Mouse (Mus musculus): ENCODE data around the gene Agap1. TPM values are rescaled to one million over a fixed set of nuclear protein-coding genes. Genes with fewer than 3 reads are reported as not detected.

Agap1 gene
- polyA plus RNA-seq, 1 experiment: 145 TPM

DNA sequence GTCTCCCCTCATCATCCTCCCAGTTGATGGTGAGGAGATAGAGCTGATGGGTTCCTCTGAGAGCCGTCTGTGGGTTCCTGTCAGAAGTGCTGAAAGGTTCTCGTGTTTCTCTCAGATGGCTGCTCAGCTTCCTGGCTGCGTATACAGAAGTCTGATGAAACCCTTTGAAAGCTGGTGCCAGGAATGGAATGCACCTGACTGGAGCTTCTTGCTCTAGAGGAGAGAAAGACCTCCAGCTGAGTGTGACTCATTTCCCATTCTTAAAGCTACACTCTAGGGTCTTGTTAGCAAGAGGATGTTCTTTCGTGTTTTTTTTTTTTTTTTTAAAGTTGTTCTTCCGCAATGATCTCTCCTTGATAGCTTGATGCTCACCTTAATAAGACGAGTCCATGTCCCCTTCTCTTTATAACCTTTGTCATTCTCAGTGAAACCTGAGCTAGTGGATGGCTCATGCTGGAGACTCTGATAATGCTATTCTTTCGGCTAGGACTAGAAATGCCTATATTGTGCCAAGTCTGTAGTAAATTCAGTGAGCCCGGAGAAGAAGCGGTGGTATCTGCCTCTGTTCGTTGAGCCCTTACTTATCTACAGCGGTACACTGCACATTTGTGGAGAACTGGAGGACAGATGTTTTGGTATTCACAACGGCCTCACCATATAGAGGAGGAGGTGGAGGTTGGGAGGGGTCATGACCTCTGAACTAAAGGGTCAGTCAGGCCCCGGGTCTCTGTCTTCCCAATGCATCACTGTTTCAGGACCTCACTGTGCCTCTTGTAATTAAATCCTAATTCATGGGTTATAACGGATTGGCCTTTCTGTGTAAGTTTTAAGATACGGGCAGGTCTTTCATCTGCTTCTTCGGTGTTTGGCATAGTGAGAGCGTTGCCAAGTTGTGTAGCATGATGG lies 2.8 kb downstream of the Agap1 start:
- TF ChIP-seq CTCF (IDR thresholded peaks at IDR 0.05; ENCODE audit: borderline replicate concordance, extremely low read depth, insufficient read depth, insufficient read length) (no peak), POLR2A (IDR thresholded peaks at IDR 0.05; ENCODE audit: borderline replicate concordance, extremely low read depth, insufficient read depth, insufficient read length, poor library complexity, severe bottlenecking) (no peak)
- no peak for DNase-seq (ENCODE audit: low read depth)

DNA sequence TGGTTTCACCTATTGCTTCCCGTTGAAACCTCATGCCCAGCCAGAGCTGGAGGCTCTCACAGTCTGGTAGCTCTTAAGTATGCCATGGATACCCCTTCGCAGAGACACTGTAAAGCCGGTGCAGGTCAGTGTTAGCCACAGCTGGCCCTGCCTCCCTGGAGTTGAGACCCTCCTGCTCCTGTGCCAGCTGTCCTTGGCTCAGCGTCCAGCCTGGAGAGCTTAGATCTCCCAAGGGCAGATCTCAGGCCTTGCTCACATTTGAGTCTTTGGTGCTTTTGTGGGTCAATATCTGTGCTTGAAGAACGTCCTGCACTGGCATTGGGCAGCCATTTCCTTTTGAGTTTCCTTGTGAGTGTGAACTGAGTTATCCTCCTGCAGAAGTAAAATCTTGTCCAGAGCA lies 7.3 kb downstream of the Agap1 start:
- no peak for DNase-seq (ENCODE audit: low read depth)
- TF ChIP-seq POLR2A (IDR thresholded peaks at IDR 0.05; ENCODE audit: borderline replicate concordance, extremely low read depth, insufficient read depth, insufficient read length, poor library complexity, severe bottlenecking) (no peak), CTCF (IDR thresholded peaks at IDR 0.05; ENCODE audit: borderline replicate concordance, extremely low read depth, insufficient read depth, insufficient read length) (no peak)

- no peak for TF ChIP-seq CTCF (IDR thresholded peaks at IDR 0.05; ENCODE audit: borderline replicate concordance, extremely low read depth, insufficient read depth, insufficient read length)
- TF ChIP-seq POLR2A (IDR thresholded peaks at IDR 0.05; ENCODE audit: borderline replicate concordance, extremely low read depth, insufficient read depth, insufficient read length, poor library complexity, severe bottlenecking): no peak
- DNase-seq (ENCODE audit: low read depth): no peak
Observed at GRCm38 (mm10) chr1:89463138-89463537, 8.5 kb downstream of the Agap1 start.

- DNase-seq (ENCODE audit: low read depth): peak; percentile 78
- no peak for TF ChIP-seq POLR2A (IDR thresholded peaks at IDR 0.05; ENCODE audit: borderline replicate concordance, extremely low read depth, insufficient read depth, insufficient read length, poor library complexity, severe bottlenecking)
- no peak for TF ChIP-seq CTCF (IDR thresholded peaks at IDR 0.05; ENCODE audit: borderline replicate concordance, extremely low read depth, insufficient read depth, insufficient read length)
Observed at GRCm38 (mm10) chr1:89465417-89466002, 10.9 kb downstream of the Agap1 start.

GRCm38 (mm10) chr1:89467321-89468069 lies 12.9 kb downstream of the Agap1 start:
- peak; percentile 56 for DNase-seq (ENCODE audit: low read depth)

GRCm38 (mm10) chr1:89468141-89468540 lies 13.5 kb downstream of the Agap1 start:
- TF ChIP-seq POLR2A (IDR thresholded peaks at IDR 0.05; ENCODE audit: borderline replicate concordance, extremely low read depth, insufficient read depth, insufficient read length, poor library complexity, severe bottlenecking): no peak
- TF ChIP-seq CTCF (IDR thresholded peaks at IDR 0.05; ENCODE audit: borderline replicate concordance, extremely low read depth, insufficient read depth, insufficient read length): no peak
- DNase-seq (ENCODE audit: low read depth): no peak

More at GRCm38 (mm10) chr1:89467321-89468069, 12.9 kb downstream of the Agap1 start:
- TF ChIP-seq POLR2A (IDR thresholded peaks at IDR 0.05; ENCODE audit: borderline replicate concordance, extremely low read depth, insufficient read depth, insufficient read length, poor library complexity, severe bottlenecking): no peak
- TF ChIP-seq CTCF (IDR thresholded peaks at IDR 0.05; ENCODE audit: borderline replicate concordance, extremely low read depth, insufficient read depth, insufficient read length): no peak

DNA sequence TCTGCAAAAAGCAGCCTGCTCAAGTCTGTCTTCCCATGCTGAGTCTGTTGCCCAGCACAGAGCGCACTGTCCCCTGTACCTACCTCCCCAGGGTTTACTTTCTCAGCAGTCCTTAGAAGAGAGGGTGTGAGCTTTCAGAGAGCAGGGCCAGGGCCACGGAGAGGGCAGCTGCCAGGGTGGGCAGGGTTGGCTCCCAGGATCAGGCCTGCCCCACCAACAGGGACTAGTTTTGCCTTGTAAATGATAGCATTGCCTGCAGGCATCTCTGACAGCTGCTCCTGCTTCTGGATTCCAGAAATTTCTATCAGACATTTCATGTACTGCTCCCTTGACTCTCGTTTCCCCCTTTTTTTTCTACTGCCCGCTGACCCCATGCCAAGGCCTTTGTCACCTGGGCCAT lies 16.8 kb downstream of the Agap1 start:
- no peak for TF ChIP-seq CTCF (IDR thresholded peaks at IDR 0.05; ENCODE audit: borderline replicate concordance, extremely low read depth, insufficient read depth, insufficient read length)
- no peak for TF ChIP-seq POLR2A (IDR thresholded peaks at IDR 0.05; ENCODE audit: borderline replicate concordance, extremely low read depth, insufficient read depth, insufficient read length, poor library complexity, severe bottlenecking)
- no peak for DNase-seq (ENCODE audit: low read depth)

DNA sequence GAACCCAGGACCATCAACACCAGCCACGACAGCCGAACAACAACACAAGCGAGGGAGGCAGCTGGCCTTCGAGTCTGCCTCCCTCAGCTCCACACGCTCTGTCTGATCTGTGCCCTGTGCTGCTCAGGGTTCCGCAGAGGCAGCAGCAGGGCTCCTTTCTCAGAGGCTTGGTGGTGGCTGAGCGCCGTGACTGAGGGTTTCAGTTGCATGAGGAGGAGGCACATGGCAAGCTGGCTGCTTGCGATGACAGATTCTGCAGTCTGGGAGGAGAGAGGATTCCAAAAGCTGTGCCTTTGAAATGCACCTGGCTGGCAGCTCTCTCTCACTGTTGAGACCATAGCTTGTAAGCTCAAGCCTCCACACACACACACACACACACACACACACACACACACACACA lies 17.3 kb downstream of the Agap1 start:
- TF ChIP-seq POLR2A (IDR thresholded peaks at IDR 0.05; ENCODE audit: borderline replicate concordance, extremely low read depth, insufficient read depth, insufficient read length, poor library complexity, severe bottlenecking) (no peak), CTCF (IDR thresholded peaks at IDR 0.05; ENCODE audit: borderline replicate concordance, extremely low read depth, insufficient read depth, insufficient read length) (no peak)
- DNase-seq (ENCODE audit: low read depth): peak; percentile 39

GRCm38 (mm10) chr1:89473946-89474345 lies 19.3 kb downstream of the Agap1 start:
- TF ChIP-seq POLR2A (IDR thresholded peaks at IDR 0.05; ENCODE audit: borderline replicate concordance, extremely low read depth, insufficient read depth, insufficient read length, poor library complexity, severe bottlenecking) (no peak), CTCF (IDR thresholded peaks at IDR 0.05; ENCODE audit: borderline replicate concordance, extremely low read depth, insufficient read depth, insufficient read length) (no peak)
- no peak for DNase-seq (ENCODE audit: low read depth)

DNA sequence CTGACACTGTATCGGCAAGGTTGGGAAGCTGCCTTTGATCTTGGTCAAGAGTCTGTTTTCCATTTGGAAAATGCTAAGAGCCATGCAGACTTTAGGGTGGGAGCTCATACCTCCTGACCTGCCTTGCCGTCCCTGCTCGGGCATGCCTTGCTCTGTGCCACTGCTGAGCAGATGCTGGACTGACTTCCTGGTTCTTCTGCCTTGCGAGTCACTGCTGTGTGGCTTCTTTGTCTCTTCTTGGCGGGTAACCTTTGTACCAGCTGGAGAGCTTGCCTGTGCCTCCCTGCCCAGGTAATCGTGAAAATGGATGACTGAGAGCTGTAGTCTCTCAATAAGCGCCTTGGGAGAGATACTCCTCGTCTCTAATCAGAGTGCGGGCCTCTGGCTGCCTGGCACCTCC lies 20.2 kb downstream of the Agap1 start:
- no peak for TF ChIP-seq CTCF (IDR thresholded peaks at IDR 0.05; ENCODE audit: borderline replicate concordance, extremely low read depth, insufficient read depth, insufficient read length)
- TF ChIP-seq POLR2A (IDR thresholded peaks at IDR 0.05; ENCODE audit: borderline replicate concordance, extremely low read depth, insufficient read depth, insufficient read length, poor library complexity, severe bottlenecking): no peak

GRCm38 (mm10) chr1:89477033-89477432 lies 22.4 kb downstream of the Agap1 start:
- TF ChIP-seq POLR2A (IDR thresholded peaks at IDR 0.05; ENCODE audit: borderline replicate concordance, extremely low read depth, insufficient read depth, insufficient read length, poor library complexity, severe bottlenecking): no peak
- no peak for TF ChIP-seq CTCF (IDR thresholded peaks at IDR 0.05; ENCODE audit: borderline replicate concordance, extremely low read depth, insufficient read depth, insufficient read length)
- no peak for DNase-seq (ENCODE audit: low read depth)

More for the DNA sequence above, 20.2 kb downstream of the Agap1 start:
- no peak for DNase-seq (ENCODE audit: low read depth)

Data from brain, embryonic 14.5 days (tissue).